Mouse (Mus musculus): ENCODE measurements around the gene Tcaf2. TPM values are rescaled to one million over a fixed set of nuclear protein-coding genes. Genes with fewer than 3 reads are reported as not detected.
A peak's percentile ranks its signal among the peaks of the same experiment; 100 is the strongest.

Tcaf2 gene
- 1.3 and 1.7 TPM in 2 replicates for polyA plus RNA-seq (2015; fragmentation: Nextera tagmentation; extraction: Ambion mirVana)

GRCm38 (mm10) chr6:42644912-42645549 lies at the start of gene Tcaf2:
TSS of gene Tcaf2 (minus strand) at chr6:42645254.
- Histone ChIP-seq H3K4me2 (replicated peaks) (peak within 1 kb of the TSS; percentile 45), H3K27me3 (no peaks in the 10 kb centered on the region), H3K4me1 (peaks cover 5% of the 10 kb centered on the region; the same call in 1 of the 2 replicates), H3K36me3 (no peaks in the 10 kb centered on the region), H3K9ac (replicated peaks) (no peak within 1 kb of the TSS; the same call in 1 of the 2 replicates), H3K4me3 (peak within 1 kb of the TSS; percentile 34), H3K9me3 (no peaks in the 10 kb centered on the region), H3K27ac (replicated peaks) (no peak within 1 kb of the TSS)
- WGBS, result under 1% methylated on average over 23 of the region's 23 CpGs
- peak; percentile 97 for ATAC-seq (replicated peaks)

- Histone ChIP-seq H3K36me3 (peaks cover 11% of the 10 kb centered on the region), H3K27ac (replicated peaks) (peak overlapping the region; percentile 99), H3K9ac (replicated peaks) (peak overlapping the region; percentile 98), H3K4me3 (peak overlapping the region; percentile 96), H3K27me3 (no peaks in the 10 kb centered on the region), H3K4me2 (replicated peaks) (peak overlapping the region; percentile 62), H3K9me3 (0 out of 2 replicates have a peak, but pooled peaks cover under 1% of the 10 kb centered on the region), H3K4me1 (peaks cover 24% of the 10 kb centered on the region)
- WGBS, result under 1% methylated on average over 32 of the region's 32 CpGs
- ATAC-seq (replicated peaks), result peak; percentile 96
Measured at GRCm38 (mm10) chr6:42692517-42693190, 47.6 kb upstream of the Tcaf2 start.

- peaks cover 10% of the 10 kb centered on the region; the same call in 1 of the 2 replicates for H3K36me3 ChIP-seq
- no peaks in the 10 kb centered on the region for H3K27me3 ChIP-seq
- WGBS, result 0% methylated on average over 10 of the region's 10 CpGs
- peak overlapping the region; percentile 96 for H3K4me3 ChIP-seq
- peak overlapping the region; percentile 99 for H3K27ac ChIP-seq (replicated peaks)
- ATAC-seq (replicated peaks), result peak; percentile 82
- peaks cover 24% of the 10 kb centered on the region for H3K4me1 ChIP-seq
- peak overlapping the region; percentile 98 for H3K9ac ChIP-seq (replicated peaks)
- H3K4me2 ChIP-seq (replicated peaks), result peak overlapping the region; percentile 62
- H3K9me3 ChIP-seq, result no peaks in the 10 kb centered on the region
Measured at GRCm38 (mm10) chr6:42692154-42692516, 47.1 kb upstream of the Tcaf2 start.

- Histone ChIP-seq H3K4me3 (no peak overlapping the region), H3K27ac (replicated peaks) (no peak overlapping the region), H3K9ac (replicated peaks) (no peak overlapping the region), H3K4me1 (peaks cover 24% of the 10 kb centered on the region), H3K4me2 (replicated peaks) (no peak overlapping the region), H3K27me3 (no peaks in the 10 kb centered on the region), H3K9me3 (no peaks in the 10 kb centered on the region), H3K36me3 (peaks cover 23% of the 10 kb centered on the region)
- no peak for ATAC-seq (replicated peaks)
Measured at GRCm38 (mm10) chr6:42689761-42690160, 44.7 kb upstream of the Tcaf2 start.

DNA sequence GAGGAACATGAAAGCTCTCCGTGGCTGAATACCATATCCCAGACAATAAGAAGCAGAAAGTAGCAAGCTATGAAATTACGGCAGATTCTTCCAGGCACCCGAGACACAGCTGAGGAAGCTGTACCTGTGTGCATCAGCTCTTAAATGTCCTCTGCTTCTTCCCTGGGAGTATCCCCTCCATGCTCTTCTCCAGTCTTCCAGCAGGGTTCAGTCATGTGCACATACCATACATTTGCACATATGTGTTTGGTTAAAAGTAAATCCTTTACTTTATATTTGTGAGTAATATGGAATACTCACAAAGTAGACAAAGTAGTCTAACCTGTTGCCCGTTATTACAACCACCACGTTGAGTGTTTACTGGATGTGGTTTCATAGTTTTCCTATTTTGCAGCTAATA lies 42.9 kb upstream of the Tcaf2 start:
- no peak overlapping the region for H3K4me3 ChIP-seq
- H3K9ac ChIP-seq (replicated peaks), result no peak overlapping the region
- no peaks in the 10 kb centered on the region for H3K27me3 ChIP-seq
- no peak overlapping the region for H3K27ac ChIP-seq (replicated peaks)
- H3K36me3 ChIP-seq, result peaks cover 34% of the 10 kb centered on the region
- WGBS, result 92% methylated on average over 5 of the region's 5 CpGs
- H3K4me1 ChIP-seq, result peaks cover 19% of the 10 kb centered on the region
- H3K4me2 ChIP-seq (replicated peaks), result no peak overlapping the region
- no peak for ATAC-seq (replicated peaks)
- no peaks in the 10 kb centered on the region for H3K9me3 ChIP-seq

- WGBS, result 88% methylated on average over 7 of the region's 7 CpGs
- no peaks in the 10 kb centered on the region for H3K27me3 ChIP-seq
- H3K4me1 ChIP-seq, result no peaks in the 10 kb centered on the region
- no peak overlapping the region for H3K9ac ChIP-seq (replicated peaks)
- H3K27ac ChIP-seq (replicated peaks), result no peak overlapping the region
- H3K9me3 ChIP-seq, result no peaks in the 10 kb centered on the region
- H3K4me2 ChIP-seq (replicated peaks), result no peak overlapping the region
- no peak for ATAC-seq (replicated peaks)
- peaks cover 64% of the 10 kb centered on the region for H3K36me3 ChIP-seq
- no peak overlapping the region for H3K4me3 ChIP-seq
Measured at GRCm38 (mm10) chr6:42680077-42680476, 35.0 kb upstream of the Tcaf2 start.

DNA sequence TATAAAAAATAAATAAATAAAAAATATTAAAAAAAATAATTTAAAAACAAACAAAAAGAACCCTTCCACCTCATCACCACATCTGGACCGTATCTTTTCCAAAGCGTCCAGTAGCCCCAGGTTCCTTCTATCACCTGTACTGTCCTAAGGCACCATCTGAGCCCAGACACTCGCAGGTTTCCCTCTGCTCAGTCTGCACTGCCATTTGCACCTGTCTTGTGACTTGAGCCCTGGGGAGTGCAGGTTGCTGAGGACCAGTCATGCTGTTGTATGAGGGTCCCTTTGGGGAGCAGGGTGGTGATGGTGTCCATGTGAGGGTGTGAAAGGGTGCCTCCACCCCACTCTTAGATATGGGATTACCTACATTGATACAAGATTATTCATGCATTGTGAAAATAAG lies 31.0 kb upstream of the Tcaf2 start:
- Histone ChIP-seq H3K36me3 (peaks cover 79% of the 10 kb centered on the region), H3K27me3 (no peaks in the 10 kb centered on the region), H3K4me2 (replicated peaks) (no peak overlapping the region), H3K9me3 (no peaks in the 10 kb centered on the region), H3K4me3 (no peak overlapping the region), H3K9ac (replicated peaks) (no peak overlapping the region), H3K4me1 (no peaks in the 10 kb centered on the region), H3K27ac (replicated peaks) (no peak overlapping the region)
- WGBS, result 92% methylated on average over 3 of the region's 3 CpGs
- no peak for ATAC-seq (replicated peaks)

GRCm38 (mm10) chr6:42671767-42672166 lies 26.7 kb upstream of the Tcaf2 start:
- 92% methylated on average over 1 of the region's 1 CpGs for WGBS
- H3K27ac ChIP-seq (replicated peaks), result no peak overlapping the region
- no peaks in the 10 kb centered on the region for H3K27me3 ChIP-seq
- H3K9ac ChIP-seq (replicated peaks), result no peak overlapping the region
- H3K36me3 ChIP-seq, result peaks cover 60% of the 10 kb centered on the region
- H3K4me3 ChIP-seq, result no peak overlapping the region
- no peaks in the 10 kb centered on the region for H3K4me1 ChIP-seq
- H3K9me3 ChIP-seq, result no peaks in the 10 kb centered on the region
- no peak for ATAC-seq (replicated peaks)
- no peak overlapping the region for H3K4me2 ChIP-seq (replicated peaks)

DNA sequence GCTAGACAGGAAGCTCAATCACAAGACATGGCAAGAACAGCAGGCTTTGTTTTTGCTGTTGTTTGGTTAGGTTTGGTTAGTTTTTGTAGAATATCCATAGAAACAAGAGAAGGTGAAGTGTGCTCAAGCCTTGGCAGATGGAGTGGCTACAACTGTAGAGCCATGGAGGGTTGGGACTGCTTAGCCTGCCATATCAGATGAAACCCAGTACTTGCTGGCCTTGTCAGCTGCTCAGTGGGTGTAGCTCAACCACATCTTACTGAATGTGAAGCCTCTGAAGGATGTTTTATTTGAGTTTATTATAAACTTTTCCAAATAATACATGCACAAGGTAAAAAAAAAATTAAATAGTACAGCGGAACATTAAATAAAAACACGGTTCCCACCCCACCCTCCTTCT lies 22.7 kb upstream of the Tcaf2 start:
- WGBS, result 92% methylated on average over 2 of the region's 2 CpGs

GRCm38 (mm10) chr6:42661739-42662138 lies 16.7 kb upstream of the Tcaf2 start:
- Histone ChIP-seq H3K4me3 (no peak overlapping the region), H3K27ac (replicated peaks) (no peak overlapping the region), H3K27me3 (no peaks in the 10 kb centered on the region), H3K9me3 (no peaks in the 10 kb centered on the region), H3K36me3 (no peaks in the 10 kb centered on the region), H3K9ac (replicated peaks) (no peak overlapping the region), H3K4me1 (no peaks in the 10 kb centered on the region), H3K4me2 (replicated peaks) (no peak overlapping the region)
- 71% methylated on average over 2 of the region's 2 CpGs for WGBS
- ATAC-seq (replicated peaks), result no peak

More for the DNA sequence above, 22.7 kb upstream of the Tcaf2 start:
- Histone ChIP-seq H3K27ac (replicated peaks) (no peak overlapping the region), H3K9ac (replicated peaks) (no peak overlapping the region), H3K4me1 (no peaks in the 10 kb centered on the region), H3K36me3 (peaks cover 24% of the 10 kb centered on the region), H3K27me3 (no peaks in the 10 kb centered on the region), H3K4me2 (replicated peaks) (no peak overlapping the region), H3K4me3 (no peak overlapping the region), H3K9me3 (no peaks in the 10 kb centered on the region)
- no peak for ATAC-seq (replicated peaks)

GRCm38 (mm10) chr6:42634393-42634792 lies 10.7 kb downstream of the Tcaf2 start:
- Histone ChIP-seq H3K4me3 (no peak overlapping the region), H3K27ac (replicated peaks) (no peak overlapping the region), H3K9ac (replicated peaks) (no peak overlapping the region), H3K4me1 (no peaks in the 10 kb centered on the region), H3K9me3 (no peaks in the 10 kb centered on the region), H3K27me3 (no peaks in the 10 kb centered on the region), H3K4me2 (replicated peaks) (no peak overlapping the region), H3K36me3 (no peaks in the 10 kb centered on the region)
- no peak for ATAC-seq (replicated peaks)
- WGBS, result 93% methylated on average over 5 of the region's 5 CpGs

DNA sequence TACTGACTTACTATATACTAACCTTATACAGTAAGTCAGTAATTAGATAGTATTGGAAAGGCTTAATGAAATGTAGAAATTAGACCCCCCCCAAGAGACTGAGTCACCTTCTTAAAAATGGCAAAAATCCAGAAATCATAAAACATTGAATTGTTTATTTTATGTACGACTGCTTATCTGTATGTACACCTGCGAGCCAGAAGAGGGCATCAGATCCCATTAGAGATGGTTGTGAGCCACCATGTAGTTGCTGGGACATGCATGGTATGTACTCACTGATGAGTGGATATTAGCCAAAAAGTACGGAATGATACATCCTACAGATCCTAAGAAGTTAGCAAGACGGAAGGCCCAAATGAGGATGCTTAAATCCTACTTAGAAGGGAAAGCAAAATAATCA lies 13.7 kb downstream of the Tcaf2 start:
- Histone ChIP-seq H3K4me1 (no peaks in the 10 kb centered on the region), H3K36me3 (no peaks in the 10 kb centered on the region), H3K27ac (replicated peaks) (no peak overlapping the region), H3K9me3 (no peaks in the 10 kb centered on the region), H3K27me3 (no peaks in the 10 kb centered on the region), H3K9ac (replicated peaks) (no peak overlapping the region), H3K4me3 (no peak overlapping the region), H3K4me2 (replicated peaks) (no peak overlapping the region)
- WGBS, result 75% methylated on average over 4 of the region's 4 CpGs
- ATAC-seq (replicated peaks), result no peak
